Mouse (Mus musculus): ENCODE results near the gene Gm10645.

- TF ChIP-seq CTCF (IDR thresholded peaks at IDR 0.05; ENCODE audit: low read depth) = no peak
- TF ChIP-seq EP300 (IDR thresholded peaks at IDR 0.05; ENCODE audit: low read depth) = no peak
Measured at GRCm38 (mm10) chr8:83149124-83149523, 16.8 kb downstream of the Gm10645 start.
